Mouse (Mus musculus): ENCODE results near the gene Klhl20.

Klhl20 gene

DNA sequence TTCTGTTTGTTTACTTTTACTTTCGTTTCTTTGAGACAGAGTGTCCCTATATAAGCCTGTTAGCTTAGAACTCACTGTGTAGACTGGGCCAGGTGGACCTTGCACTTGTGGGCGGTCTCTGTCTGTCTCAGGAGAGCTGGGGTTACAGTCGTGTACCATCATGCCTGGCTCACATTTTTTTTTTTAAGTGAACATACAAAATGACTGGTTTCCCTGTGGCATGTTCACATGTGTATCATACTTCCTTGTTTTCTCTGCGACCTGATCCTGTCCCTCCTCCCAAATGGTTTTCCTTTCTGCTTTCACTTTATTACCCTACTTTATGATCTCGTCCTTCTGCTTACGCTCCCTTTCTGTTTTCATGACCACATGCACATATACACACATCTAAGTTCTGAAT, 55.1 kb downstream of the Klhl20 start:
- DNase-seq (ENCODE audit: low read depth in 2 of 2, low spot score in 2 of 2): no peak

DNA sequence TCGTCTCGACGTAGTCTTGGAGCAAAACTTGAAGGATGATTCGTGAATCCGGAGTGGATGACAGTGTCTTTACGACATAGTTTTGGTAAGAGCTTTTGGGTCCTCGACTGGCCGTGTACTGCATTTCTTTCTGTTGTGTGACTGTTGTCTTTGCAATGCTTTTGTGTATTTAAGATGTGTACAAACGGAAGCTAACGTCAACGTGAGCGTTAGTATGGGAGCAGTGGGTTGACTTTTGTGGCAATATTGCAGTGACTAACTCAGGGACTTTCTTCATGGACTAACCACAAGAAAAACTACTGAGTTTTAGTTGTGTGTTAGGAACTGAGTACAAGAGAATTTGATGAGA, 60.1 kb downstream of the Klhl20 start:
- DNase-seq (ENCODE audit: low read depth in 2 of 2, low spot score in 2 of 2): peak; percentile 15 to 31

DNA sequence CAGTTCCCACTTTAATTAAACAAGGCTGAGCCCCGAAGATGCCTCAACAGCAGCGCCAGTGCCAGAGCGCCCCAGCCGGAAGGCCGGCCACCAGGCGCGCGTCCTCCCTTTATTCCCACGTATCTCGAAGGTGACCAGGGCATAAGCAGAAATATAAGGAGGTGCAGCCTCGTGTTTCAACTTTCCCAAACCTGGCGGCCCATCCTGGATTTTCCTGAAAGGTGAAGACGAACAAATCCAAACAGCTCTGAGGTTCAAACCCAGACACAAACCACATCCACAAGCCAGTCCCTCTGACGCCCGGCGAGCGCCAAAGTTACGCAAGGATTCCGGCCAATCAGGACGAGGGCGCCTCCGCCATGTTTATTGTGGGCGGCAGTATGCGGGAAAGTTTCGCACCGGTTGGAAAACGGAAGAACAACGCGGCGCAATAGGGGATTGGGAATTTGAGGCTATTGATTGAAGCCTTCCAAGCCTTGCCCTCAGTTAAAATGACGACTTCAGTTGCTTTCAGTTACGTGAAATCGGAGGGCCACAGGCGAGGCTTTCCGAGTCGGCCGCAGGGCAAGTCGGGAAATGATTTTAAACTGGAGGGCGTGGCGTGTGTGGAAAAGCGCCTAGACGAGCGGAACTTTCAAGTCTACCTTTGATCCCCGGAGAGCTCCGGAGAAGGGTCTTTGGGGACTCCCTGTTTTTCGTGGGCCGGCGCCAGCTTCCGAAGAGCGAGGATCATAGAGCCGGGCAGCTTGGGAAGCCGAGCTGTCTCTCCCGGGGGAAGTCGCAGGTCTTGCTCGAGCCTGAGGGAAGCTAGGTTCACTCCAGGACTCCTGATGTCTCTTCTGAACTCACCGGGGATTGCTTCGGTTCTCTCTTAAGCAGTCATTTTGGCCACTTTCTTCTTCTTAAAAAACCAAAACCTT, 60.7 kb downstream of the Klhl20 start, which contains the start of the genes Dars2 and Cenpl:
Dars2 (minus strand) TSS at position 307 of the 920 bp plus-strand sequence.
Cenpl (plus strand) TSS at position 362 of the 920 bp plus-strand sequence.
- DNase-seq (ENCODE audit: low read depth in 2 of 2, low spot score in 2 of 2): peak; percentile 90 to 92

DNA sequence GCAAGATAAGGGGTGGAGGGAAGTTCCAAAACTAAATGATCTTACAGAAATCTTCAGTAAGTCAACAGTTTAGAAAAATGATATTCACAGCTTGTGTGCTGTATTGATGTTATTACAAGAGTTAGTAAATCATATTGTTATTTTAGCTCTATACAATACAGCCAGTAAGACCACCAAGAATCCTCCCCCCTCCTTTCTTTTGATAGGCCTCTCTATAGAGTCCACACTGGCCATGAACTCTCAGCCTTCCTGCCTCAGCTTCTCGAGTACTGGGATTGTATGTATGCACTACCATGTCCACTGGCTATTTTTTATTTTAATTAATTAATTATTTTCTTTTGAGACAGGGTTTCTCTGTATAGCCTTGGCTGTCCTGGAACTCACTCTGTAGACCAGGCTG, 68.0 kb downstream of the Klhl20 start:
- no peak for DNase-seq (ENCODE audit: low read depth in 2 of 2, low spot score in 2 of 2)

DNA sequence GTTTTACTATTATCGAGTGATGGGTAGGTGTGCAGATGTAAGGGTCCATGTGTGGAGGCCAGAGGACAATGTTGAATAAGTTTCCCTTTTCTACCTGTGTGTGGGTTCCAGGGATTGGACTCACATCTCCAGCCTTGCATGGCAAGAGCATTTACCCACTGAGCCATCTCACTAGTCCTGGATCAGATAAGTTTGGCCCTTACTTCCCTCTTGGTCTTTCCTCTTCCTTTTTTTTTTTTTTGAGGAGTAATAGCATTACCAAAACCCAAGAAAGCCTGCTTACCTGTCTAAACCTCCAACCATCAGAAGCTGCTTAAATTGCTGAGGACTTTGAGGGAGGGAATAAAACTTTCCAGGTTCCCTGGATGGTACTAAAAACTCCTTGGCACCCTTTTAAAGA, 74.1 kb downstream of the Klhl20 start:
- no peak for DNase-seq (ENCODE audit: low read depth in 2 of 2, low spot score in 2 of 2)

DNA sequence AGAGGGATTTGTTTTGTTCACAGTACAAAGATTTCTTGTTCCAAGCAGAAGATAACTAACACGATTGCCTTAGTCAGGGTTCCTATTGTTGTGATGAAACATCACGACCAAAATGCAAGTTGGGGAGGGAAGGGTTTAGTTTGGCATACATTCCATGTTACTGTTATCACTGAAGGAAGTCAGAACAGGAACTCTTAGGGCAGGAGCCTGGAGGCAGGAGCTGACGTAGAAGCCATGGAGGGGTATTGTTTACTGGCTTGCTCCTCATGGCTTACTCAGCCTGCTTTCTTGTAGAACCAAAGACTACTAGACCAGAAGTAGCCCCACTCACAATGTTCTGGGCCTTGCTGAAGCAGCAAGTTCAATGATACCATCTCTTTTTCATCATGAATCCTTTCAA, 84.3 kb downstream of the Klhl20 start:
- DNase-seq (ENCODE audit: low read depth in 2 of 2, low spot score in 2 of 2): no peak

DNA sequence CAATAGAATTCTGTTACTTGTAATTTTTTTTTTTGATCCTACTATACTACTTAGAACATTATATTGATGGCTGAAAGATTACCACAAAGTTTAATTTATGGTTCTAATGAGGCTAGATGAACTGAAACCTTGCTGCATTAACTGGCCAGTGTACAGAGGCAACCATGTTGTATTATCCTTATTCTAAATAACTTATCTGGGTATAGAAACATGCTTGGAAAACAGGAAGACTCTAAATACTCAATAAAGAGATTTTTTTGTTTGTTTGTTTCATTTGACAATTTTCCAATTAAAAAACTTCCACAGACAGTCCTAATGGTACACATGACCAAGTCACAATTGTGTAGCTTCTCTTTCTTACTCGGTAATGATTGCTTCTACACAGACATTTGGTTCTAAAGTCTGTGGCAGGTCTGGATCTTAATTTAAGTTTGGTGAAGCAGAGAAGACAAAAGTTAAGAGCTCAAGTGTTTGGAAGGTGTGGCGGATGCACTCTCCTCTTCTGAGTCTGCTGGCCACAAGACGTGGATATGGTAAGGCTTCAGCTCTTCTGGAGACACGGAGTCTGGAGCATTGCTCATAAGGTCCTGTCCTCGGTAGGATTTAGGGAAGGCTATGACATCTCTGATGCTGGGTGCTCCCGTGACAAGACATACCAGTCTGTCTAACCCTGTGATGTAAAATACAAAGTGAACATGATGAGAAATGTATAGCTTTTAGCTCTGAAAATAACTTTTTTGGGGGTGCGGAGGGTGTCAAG, 89.9 kb downstream of the Klhl20 start:
- no peak for DNase-seq (ENCODE audit: low read depth in 2 of 2, low spot score in 2 of 2)

DNA sequence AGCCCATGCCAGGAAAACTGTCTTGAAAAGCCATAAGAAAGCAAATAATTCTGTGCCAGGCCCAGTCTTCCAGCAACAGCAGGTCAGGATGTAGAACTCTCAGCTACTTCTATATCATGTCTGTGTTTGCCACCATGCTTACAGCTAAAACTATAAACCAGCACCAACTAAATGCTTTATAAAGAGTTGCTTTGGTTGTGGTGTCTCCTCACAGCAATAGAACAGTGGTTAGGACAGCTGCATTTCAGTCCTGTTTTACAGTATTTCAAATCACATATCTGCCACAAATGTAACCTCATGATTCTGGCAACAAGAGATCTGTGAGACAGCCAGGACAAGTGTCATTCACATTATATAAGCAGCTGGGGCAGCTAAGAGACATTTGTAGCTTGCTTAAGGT, 90.5 kb downstream of the Klhl20 start:
- DNase-seq (ENCODE audit: low read depth in 2 of 2, low spot score in 2 of 2): no peak

DNA sequence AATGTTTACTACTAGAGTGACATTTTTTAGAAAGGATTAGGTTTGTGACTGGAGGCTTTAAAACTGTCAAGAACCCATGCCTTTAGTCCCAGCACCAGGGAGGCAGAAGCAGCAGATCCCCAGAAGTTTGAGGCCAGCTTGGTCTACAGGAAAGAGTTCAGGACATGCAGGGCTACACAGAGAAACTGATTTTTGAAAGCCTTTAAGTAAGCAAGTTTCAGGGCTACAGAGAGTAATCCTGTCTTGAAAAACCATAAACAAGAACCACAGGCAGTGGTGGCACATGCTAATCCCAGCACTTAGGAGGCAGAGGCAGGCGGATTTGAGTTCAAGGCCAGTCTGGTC, 90.9 kb downstream of the Klhl20 start:
- DNase-seq (ENCODE audit: low read depth in 2 of 2, low spot score in 2 of 2): no peak

DNA sequence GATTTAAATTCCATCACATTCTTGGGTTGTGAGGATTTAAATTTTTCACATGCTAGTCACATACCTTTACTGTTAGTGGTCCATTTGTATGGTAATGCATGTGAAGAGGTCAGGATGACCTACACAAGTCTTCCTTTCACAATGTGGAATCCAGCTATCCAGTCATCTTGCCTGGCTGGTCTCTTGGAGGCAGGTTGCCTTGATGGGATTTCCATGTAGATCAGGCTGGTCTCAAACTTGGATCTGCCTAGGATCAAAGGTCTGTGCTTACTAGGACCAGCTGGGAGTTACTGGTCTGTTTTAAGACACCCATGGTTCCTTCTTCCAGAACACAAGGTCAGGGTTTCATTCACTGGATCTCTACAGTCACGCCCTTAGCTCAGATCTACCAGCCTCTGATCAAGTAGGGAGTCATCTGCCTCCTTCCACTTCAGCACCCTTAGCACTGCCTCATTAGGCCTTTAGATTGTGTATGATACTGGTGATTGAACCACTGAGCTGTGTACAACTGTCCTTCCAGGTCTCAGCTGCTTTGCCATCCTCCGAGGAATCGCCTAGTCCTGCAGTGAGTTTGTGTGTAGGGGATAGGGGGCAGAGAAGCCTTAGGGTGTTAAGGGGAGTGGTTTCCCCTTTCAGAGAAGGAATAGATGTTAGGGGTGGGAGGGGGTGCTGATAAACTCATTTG, 91.4 kb downstream of the Klhl20 start:
- no peak for DNase-seq (ENCODE audit: low read depth in 2 of 2, low spot score in 2 of 2)

DNA sequence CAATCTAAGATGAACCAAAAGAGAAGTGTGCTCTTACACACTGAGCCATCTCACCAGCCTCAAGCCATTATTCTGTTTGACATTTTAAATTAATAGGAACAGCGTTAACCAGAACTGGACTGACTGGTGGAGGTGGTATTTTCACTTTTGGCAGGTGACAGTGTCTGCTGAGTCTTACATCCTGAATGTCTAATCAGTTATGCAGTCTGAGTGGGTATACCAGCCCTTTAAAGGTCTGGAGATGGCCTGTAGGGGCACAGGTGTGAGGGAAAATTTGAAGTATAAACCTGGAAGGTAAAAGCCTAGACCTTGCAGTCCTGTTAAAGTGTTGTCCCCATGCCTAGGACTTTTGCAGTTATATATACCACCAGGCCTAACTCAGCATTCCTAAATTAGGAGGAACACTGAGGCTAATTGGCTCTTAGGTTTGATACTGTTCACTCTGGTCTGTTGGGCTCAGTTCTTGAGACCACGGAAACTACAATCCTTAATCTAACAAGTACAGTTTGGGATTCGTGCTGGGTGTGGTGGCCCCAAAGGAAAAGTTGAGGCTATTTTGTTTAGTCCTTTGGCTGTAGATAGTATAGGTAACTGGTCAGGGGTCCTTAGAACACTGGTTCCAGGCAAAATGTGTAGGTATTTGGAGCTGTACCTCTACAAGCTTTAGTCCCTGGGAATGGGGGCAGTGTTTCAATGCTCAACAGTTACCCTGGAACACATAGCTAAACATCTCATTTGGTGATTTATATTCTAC, 92.2 kb downstream of the Klhl20 start:
- DNase-seq (ENCODE audit: low read depth in 2 of 2, low spot score in 2 of 2): no peak
